Mouse (Mus musculus) large intestine, adult 2 months (tissue): ENCODE data around the gene Dusp22. TPM values are rescaled to one million over a fixed set of nuclear protein-coding genes. Genes with fewer than 3 reads are reported as not detected.
A peak's percentile ranks its signal among the peaks of the same experiment; 100 is the strongest.

ENCODE experiments used
- DNase-seq: peaks from one replicate; pipeline ENCODE4 v3.0.0-alpha.2; 2012; ENCODE audit warnings: low read depth, low spot score
- WGBS: fragments of 180-500 bp; shearing (Covaris S2); methylation state at CpG from one replicate; pipeline ENCODE4 v1.1.7; 2018; 5-methylcytosine and 5-hydroxymethylcytosine counted together
- polyA plus RNA-seq: library from polyadenylated mRNA; depleted of rRNA; stranded (reverse); fragments of >200 nt; gene quantifications from 2 replicates; pipeline ENCODE4 v1.2.3, GENCODE M21; 2012; rRNA removed

Dusp22 gene
- 3.8 and 5.0 TPM in 2 replicates for polyA plus RNA-seq

DNA sequence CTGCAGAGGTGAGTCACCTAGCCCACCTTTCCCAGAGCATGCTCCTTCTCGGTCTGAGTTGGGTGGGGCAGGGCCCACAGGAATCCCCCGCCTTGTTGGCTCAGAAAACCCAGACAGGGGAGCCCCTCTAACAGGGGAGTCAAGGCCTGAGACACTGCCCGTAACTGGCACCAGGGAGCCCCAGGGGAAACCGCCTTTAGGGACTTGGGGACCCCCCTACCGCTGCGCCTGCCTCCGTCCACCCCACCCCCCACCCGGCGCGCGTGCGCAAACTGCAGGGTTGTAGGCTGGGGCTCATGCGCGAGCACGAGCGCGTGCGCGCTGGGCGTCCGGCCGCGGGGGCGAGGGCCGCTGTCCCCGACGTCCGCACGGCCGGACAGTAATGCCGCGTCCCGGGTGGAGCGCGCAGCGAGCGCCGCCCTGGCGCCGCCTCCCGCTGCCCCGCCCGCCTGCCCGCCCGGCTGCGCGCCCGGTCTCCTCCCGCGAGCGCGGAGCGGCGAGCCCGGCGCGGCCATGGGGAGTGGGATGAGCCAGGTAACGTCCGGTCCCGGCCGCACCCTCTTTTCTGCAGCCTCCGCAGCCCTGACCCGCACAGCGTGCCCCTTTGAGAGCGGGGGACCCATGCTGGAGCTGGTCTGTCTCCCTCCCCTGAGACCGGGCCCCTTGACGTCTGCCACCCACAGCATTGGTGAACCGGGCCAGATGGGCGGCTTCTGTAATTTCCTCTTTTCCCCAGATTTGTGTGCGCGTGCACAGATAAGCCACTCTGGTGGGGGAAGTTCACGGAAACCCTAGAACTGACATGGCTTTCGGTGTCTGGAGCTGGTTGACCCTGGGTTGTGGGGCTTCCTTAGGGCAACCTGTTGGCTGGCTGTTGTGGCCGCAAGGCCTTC is at the start of gene Dusp22:
Gene Dusp22 (plus strand): TSS at position 387 of the 893 bp plus-strand sequence.
- peak; percentile 38 for DNase-seq
- WGBS: 1% methylated on average over 69 of the region's 74 CpGs

DNA sequence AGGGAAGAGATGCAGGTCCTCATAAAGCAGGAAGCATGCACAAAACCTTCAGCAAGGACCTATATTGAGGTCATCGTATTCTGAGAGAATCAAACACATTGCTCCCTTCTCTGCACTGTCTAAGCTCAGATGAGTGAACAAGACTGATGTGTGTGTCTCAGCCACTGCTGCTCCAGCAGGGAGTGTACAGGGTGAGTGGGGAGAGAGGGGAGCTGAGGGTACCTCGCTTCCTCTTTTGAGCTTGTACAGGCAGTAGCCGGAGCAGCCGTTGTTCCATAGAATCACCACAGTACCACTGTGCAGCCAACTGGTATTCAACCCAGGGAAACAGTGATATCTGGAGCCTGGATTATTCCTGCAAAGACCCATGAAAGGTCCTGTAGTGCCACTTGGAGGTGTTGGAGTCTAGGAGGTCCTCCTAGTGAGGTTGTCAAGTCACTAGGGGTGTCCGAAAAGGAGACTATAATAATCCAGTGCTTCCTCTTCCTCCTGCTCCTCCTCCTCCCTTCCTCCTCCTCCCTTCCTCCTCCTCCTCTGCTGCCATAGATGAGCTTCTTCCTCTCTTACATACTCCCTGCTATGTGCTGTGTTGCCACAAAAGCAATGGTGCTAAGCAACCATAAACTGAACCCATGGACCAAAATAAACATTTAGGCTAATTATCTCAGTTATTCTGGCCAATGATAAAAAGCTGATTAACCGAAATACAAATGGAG is 47.6 kb upstream of the Dusp22 start:
- DNase-seq: no peak
- WGBS: 80% methylated on average over 6 of the region's 6 CpGs

DNA sequence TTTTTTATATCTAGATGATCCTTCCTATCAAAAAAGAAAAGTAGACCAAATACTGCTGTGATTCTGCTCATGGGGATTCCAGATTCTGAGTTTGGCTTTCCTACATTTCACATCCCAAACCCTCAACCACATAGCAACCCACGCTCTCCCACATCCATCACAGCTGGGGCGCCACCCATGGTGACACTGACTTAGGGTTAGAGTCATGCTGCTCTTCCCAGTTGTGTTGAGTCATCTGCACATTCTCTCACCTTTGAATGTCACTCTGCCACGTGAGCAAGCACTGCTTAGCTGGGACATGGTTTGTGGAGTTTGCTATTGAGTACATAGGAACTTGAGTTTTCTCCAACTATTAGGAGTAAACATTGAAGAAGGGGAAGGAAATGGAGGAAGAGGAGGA is 40.1 kb upstream of the Dusp22 start:
- 59% methylated on average over 3 of the region's 3 CpGs for WGBS
- no peak for DNase-seq

DNA sequence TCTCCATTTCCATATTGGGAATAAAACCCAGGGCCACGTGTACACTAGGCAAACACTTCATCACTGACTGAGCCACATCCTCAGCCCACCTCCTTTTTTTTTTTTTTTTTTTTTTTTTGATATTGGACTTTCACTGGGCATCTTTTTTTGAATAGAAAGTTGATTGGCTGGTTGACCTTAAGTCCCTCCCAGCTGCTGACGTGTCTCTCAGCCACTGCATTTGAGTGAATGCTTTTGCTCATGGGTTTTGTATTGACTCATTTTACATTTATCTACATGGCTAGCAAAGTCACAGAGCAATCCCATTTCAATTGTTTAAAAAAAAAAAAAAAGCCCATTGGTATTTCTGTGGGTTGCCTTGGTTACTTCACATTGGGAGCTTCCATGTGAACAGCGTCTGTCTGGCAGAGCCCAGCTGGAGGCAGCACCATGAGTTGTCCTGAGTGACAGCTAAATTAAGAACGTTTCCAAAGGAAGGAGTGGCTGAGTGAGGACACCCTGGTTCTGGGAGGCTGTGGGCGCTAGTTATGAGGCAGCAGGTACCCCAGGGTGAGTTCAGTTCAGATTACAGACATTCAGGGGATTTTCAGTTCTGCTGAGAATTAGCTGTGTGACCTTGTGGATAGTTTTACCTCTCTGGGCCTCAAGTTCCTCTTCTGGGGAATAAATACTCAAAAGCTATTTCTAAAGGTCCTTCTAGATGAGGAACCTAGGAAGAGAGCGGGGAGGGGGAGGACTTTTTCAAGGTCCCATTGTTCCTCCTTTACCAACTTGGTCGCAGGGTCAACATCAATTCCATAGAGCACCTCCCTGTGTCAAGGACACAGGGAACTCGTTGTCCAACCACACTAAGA is 31.4 kb upstream of the Dusp22 start:
- no peak for DNase-seq

DNA sequence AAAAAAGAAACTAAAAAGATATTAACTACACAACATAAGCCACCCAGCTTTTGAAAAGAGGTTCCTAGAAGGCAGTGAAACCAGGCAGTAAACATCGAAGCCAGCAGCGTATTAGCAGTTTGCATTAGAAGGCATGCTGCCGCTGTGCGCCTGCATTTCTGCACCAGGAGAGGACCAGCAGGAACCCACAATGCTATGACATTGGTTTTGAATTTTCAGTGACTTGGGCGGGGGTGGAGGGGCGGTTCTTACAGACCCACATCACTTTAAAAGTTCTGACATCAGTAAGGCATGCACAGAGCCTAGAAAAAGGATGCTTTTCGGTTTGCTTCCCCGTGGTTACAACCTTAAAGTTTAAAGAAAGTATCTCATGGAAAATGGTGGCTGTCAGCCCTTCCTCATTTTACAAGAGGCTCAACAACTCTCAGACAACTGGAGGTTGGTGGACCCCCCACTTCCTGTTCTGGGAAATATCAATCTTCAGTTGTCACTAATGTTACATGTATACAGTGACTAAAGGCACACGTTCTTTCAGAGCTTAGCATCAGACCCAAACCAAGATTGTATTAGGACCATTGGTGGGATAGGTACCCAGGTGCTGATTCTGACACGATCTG is 29.9 kb upstream of the Dusp22 start:
- no peak for DNase-seq
- 74% methylated on average over 10 of the region's 10 CpGs for WGBS

More for the DNA sequence above, 31.4 kb upstream of the Dusp22 start:
- 68% methylated on average over 8 of the region's 8 CpGs for WGBS

DNA sequence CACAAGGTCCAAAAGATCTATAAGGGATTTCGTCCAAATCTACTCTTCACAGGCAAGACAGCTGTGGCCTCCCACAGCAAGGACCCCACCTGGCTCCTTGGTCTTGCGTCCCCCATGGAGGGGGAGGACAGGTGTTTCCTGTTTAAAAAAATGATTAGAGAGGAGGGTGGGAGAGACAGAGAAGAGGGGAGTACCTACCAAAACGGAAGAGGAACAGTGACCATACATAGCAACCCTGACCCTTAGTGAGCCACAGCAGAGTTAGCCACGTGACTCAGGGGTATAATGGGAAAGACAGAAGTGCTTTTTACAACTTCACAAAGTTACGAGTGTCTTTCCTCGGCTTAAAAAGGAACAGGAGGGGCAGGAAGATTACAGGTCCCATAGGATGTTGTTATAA is 26.8 kb upstream of the Dusp22 start:
- 48% methylated on average over 6 of the region's 6 CpGs for WGBS
- no peak for DNase-seq

DNA sequence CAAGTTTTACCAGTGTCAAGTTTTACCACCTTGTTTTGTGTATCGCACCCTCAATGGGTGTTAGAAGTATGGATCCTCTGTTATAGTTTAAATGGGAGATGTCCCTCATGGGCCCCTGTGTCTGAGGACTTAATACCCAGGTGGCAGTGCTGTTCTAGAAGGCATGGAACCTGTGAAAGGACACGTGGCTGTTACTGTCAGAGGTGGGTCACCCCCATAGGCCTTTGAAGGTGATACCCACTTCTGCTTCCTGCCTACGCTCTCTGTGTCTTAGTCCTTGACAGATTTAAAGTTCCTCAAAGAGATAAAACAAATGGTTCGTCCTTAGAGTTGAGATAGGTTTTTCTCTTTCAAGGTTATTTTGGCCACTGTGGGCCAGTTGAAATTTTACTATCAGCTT is 23.3 kb upstream of the Dusp22 start:
- no peak for DNase-seq
- 73% methylated on average over 4 of the region's 4 CpGs for WGBS

DNA sequence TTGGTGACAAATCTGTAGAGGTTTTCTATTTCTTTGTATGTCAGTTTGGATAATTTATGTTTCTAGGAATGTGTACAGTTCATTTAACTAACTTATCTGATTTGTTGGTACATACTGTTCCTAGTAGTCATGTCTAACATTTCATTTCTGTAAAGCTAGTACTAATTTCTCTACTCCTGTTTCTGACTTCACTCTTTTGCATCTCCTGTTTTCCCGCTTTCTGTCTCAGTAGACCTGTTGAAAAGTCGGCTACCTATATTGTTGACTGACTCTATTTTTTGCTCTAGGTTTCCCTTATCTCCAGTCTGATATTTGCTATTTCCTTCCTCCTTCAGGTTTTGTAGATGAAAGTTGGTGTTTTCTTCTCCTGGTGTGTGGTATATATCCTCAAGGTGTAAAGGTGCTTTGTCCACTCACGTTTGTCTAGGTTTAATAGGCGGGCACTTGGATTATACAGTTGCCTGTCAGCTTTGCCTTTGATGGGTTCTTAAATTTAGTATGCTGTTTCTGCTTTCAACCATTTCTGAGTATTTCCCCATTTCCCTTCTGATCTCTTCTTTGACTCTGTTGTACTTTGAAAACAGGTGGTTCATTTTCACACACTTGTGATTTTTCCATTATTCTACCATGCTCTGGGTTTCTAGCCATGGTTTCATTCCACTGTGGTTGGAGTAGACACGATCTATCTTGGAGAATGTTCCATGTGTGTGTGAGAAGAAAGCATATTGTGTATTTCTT is 21.3 kb upstream of the Dusp22 start:
- DNase-seq: no peak
- 71% methylated on average over 5 of the region's 5 CpGs for WGBS

DNA sequence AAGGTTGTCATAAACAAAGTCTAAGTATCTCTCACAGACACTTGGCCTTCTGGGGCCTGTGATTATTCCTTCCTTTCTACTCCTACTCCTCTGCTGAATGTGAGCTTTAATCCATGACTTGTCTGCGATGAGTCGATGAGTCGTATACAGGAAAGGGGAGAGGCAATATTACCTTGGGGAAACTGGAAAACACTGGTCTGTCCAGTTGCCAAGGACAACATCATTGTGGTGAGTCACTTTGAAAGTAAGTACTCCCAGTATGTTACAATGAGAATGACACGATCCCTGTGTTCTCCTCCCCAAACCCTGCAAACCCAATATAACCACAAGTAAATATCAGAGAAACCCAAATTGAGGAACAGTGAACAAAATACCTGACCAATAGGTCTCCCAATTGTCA is 17.7 kb upstream of the Dusp22 start:
- DNase-seq: no peak
- WGBS: 24% methylated on average over 4 of the region's 4 CpGs

DNA sequence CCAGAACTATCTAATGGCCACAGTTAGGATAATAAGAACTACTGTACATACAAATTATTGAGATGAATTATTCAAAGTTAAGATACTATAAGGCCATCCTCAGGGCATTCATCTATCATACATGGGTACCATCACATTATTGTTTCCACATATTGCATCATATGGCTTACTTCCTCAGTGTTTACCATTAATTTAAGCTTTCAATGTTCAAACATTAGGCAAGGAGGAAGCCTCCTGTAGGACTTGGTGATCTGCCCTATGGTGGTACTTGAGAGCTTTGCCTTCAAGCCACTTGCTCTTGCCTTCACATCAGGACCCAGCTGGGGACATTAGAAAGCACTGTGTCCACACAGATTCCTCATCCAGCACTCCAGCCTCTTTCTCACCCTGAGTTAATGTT is 11.3 kb upstream of the Dusp22 start:
- DNase-seq: no peak

DNA sequence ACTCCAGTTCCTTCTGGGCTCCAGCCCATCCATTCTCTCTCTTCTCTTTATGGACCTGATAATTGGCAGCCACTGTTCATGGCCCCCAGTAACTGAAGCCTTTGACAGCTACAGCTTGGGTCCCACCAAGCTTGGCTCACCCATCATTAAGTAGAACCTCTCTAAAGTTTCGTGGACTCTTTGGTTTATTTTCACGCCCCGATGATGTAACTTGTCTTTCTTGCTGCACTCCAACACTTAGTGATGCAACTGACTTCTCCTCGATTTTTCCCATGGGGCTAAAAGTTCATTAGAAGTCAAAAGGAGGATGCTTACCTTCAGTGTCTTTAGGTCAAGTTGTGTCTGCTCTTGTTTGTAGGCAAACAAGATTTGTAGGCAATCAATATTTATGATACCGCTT is 10.6 kb upstream of the Dusp22 start:
- no peak for DNase-seq
- 88% methylated on average over 5 of the region's 5 CpGs for WGBS

DNA sequence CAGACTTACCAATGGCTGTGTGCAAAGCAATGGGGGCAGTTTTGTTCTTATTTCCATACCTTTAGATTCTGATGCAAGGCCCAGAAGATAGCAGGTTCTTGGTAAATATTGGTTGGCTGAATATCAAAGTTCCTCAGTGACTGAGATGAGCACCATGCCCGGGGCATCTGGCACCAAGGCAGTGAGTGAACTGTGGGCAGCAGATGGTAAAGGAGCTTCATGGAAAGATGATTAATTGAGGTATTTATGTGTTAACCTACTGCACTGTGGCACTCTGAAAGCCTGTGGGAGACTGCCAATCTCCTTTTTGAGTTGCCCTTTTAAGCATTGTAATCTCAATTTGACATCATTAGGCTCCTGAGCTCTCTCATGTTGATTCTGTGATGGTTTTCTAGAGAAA is 9.1 kb upstream of the Dusp22 start:
- no peak for DNase-seq
- WGBS: 73% methylated on average over 1 of the region's 1 CpGs

DNA sequence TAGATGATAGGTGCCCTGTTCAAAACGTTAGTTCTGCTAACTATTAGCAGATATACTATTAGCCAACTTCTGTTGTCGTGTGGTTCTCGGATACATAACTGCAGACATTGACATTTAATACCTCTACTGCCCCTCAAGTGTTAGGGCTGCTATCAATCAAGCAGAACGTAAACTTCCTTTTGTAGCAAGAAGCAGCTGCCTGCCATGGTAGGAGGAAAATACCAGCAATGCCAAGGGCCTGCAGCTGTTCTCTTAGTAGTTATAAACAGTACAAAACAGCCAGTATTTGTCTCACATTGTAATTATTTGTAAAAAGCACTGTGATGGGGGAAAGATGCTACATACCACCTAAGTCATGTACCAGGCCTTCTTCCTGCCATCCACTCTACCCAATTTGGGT is 6.7 kb upstream of the Dusp22 start:
- WGBS: 59% methylated on average over 4 of the region's 4 CpGs
- DNase-seq: no peak

DNA sequence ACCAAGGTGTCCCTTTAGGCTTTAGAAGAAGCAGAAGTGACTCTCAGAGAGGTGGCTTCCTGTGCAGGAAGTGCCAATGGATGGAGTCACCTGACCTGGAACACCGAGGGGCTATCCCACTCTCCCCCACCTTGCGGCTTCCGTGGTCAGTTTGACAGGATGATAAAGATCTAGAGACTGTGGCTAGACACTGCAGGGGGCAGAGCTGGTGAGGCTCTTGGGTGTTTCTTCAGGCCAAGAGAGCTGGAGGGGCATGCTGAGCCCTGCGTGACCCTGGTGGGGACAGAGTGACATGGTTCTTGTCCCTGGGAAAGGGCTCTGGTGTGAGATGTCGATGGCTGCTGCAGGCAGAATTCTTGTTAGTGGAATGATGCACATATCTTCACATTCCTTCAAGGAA is 5.3 kb upstream of the Dusp22 start:
- DNase-seq: no peak
- WGBS: 59% methylated on average over 5 of the region's 5 CpGs

DNA sequence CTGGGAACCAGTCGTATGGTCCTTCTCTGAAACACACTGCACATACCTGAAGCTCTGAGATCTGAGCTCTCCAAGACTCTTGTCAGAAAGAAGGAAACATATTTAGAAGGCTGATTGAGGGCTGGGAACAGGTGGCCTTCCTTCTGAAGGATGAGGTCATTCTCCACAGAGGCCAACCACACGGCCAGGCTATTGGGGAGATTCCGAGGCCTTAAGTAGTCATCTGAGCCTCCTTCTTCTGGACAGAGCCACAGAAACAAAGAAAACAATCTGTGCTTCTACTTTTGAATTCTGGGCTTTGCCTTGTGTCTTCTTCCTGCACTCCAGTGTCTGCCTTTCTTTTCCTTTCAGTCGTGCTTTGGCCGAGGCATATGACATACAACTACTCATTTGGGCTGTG is 2.9 kb upstream of the Dusp22 start:
- 57% methylated on average over 5 of the region's 5 CpGs for WGBS
- DNase-seq: no peak

DNA sequence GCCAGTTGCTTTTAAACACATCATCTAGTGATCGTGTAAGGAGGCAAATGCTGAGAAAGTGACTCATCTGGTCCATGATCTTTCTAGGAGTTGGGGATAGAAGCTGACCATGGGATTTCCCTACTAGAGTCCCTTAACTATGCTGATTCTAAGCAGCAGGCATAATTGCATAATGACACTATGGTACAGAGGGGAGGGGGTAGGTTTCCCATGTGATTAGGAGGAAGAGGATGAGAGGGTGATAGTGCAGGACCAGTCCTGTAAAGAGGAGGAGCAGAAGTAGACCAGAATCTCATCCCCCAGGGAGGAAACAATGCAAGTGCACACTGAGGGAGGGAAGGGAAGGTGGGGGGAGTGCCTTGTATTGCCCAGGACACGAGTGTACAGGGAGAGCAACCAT is 2.0 kb upstream of the Dusp22 start:
- DNase-seq: no peak
- WGBS: 51% methylated on average over 2 of the region's 2 CpGs

DNA sequence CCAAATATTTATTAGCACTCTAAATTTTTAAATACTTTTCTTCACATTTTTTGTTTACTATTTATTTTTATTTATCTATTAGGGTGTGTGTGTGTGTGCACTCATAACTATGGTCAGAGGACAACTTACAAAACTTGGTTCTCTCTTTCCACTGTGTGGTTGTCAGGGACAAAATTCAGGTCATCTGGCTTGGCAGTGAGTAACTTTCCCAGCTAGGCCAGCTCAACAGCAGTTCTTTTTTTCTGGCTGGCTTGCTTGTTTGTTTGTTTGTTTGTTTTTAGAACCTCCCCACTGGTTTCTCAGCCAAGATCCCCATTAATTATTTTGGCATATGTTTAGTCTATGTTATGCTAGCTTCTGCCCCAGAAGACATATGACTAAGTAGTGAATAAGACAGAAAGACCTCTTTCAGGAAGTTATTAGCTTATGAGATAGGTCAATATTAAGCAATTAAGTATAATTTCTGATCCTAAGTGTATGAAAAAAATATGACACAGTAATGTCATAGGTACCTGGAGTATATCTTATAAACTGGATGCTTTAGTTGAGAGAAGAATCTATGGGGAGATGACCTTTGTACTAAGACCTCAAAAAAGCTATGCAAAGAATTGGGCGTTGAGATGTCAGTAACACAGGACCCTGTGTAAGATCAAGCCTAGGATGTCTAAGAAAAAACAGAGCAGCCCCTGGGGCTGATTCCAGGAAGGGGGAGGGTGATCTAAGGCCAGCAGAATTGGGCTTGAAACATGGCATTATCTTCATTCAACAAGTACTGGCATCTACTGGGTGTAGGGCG is 1.4 kb upstream of the Dusp22 start:
- DNase-seq: no peak
- 83% methylated on average over 2 of the region's 2 CpGs for WGBS

DNA sequence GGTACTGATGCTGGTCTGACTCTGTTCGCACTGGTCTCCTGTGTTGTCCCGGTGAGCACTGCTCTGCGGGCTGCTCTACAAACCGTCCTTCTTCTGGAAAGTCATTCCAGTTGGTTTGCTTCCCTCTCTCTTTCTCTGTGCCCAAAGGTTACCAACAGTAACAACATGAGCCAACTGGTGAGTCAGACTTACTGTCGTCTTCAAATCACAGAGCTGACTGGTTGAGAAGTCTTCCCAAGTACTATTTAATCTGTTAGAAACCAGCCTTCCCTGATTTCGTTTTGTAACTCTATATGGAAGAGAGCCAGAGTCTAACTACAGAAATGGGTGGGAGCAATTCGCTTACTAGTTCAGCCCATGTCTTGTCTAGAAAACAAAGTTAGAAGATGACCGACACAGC is 5.5 kb downstream of the Dusp22 start:
- 74% methylated on average over 8 of the region's 8 CpGs for WGBS
- DNase-seq: no peak
